Mouse (Mus musculus) yolk sac, embryonic 10.5 days (tissue): ENCODE measurements around the gene Pole2.
"Not testable (repeated sequence)": the region's sequence is repeated elsewhere in the genome, so short reads cannot be mapped to it uniquely, and the experiment has no call there.

Experiments used
- DNase-seq: peaks from one replicate; pipeline ENCODE4 v3.0.0-alpha.2; 2017; ENCODE audit warnings: low spot score

Gene Pole2

GRCm38 (mm10) chr12:69179371-69179770, 48.6 kb downstream of the Pole2 start:
- no peak for DNase-seq

- DNase-seq: no peak
Measured at GRCm38 (mm10) chr12:69177526-69177925, 50.5 kb downstream of the Pole2 start.

GRCm38 (mm10) chr12:69175975-69176374, 52.0 kb downstream of the Pole2 start:
- DNase-seq: no peak

- DNase-seq: no peak
Measured at GRCm38 (mm10) chr12:69171307-69171706, 56.7 kb downstream of the Pole2 start.

- DNase-seq: peak; percentile 92
Measured at GRCm38 (mm10) chr12:69168461-69169106, 59.4 kb downstream of the Pole2 start, which contains the start of gene Lrr1. Gene Lrr1 (plus strand): TSS chr12:69168814.

GRCm38 (mm10) chr12:69167656-69168460, 60.1 kb downstream of the Pole2 start:
- no peak for DNase-seq

- not testable (repeated sequence) for DNase-seq
Measured at GRCm38 (mm10) chr12:69166861-69167581, 61.0 kb downstream of the Pole2 start.

- DNase-seq: no peak
Measured at GRCm38 (mm10) chr12:69164904-69165303, 63.1 kb downstream of the Pole2 start.

- DNase-seq: not testable (repeated sequence)
Measured at GRCm38 (mm10) chr12:69163586-69163985, 64.4 kb downstream of the Pole2 start.

- DNase-seq: not testable (repeated sequence)
Measured at GRCm38 (mm10) chr12:69160677-69161076, 67.3 kb downstream of the Pole2 start.

GRCm38 (mm10) chr12:69159578-69159940, 68.4 kb downstream of the Pole2 start:
- DNase-seq: peak; percentile 62

GRCm38 (mm10) chr12:69158765-69159577, 69.0 kb downstream of the Pole2 start, which contains the start of gene Rps29:
Gene Rps29 (minus strand): TSS chr12:69159186.
- DNase-seq: peak; percentile 99

- DNase-seq: no peak
Measured at GRCm38 (mm10) chr12:69158366-69158764, 69.6 kb downstream of the Pole2 start.

GRCm38 (mm10) chr12:69157107-69157506, 70.9 kb downstream of the Pole2 start:
- DNase-seq: no peak

- DNase-seq: no peak
Measured at GRCm38 (mm10) chr12:69156436-69156835, 71.6 kb downstream of the Pole2 start.

GRCm38 (mm10) chr12:69155923-69156322, 72.1 kb downstream of the Pole2 start:
- DNase-seq: no peak
